ENCODE assay signal across 12 mouse cellular contexts in genomic region chr5:52487559-52488430, GRCm38 (mm10). TPM values are rescaled to one million over a fixed set of nuclear protein-coding genes. Genes with fewer than 3 reads are reported as not detected.
"Had no signal": no experiment of that assay in that cellular context is flagged by ENCODE, and none has a peak within 500 bp of the region (broad histone marks: within the 10 kb centered on the region; RNA-seq: fewer than 3 reads in every experiment).

No protein-coding gene starts in this region.

- H3K27me3 ChIP-seq: limb, embryonic 15.5 days; liver, embryonic 13.5 days; neural tube, embryonic 15.5 days had no signal

- H3K4me2 ChIP-seq: limb, embryonic 15.5 days; liver, embryonic 13.5 days; neural tube, embryonic 15.5 days had no signal

- H3K9ac ChIP-seq: limb, embryonic 15.5 days; liver, embryonic 13.5 days; liver, postnatal 0 days; neural tube, embryonic 15.5 days had no signal

- H3K4me3 ChIP-seq: limb, embryonic 15.5 days; liver, embryonic 13.5 days; myocyte; neural tube, embryonic 15.5 days had no signal

- H3K36me3 ChIP-seq: limb, embryonic 15.5 days; liver, embryonic 13.5 days; neural tube, embryonic 15.5 days had no signal

- DNase-seq: kidney, adult 18-20 months; kidney, postnatal 10 days; kidney, postnatal 4 days; left cerebral cortex, postnatal 4 days; liver, embryonic 13.5 days; liver, postnatal 0 days; midbrain, embryonic 14.5 days had no signal

- H3K27ac ChIP-seq: limb, embryonic 15.5 days; liver, embryonic 13.5 days; macrophage; neural tube, embryonic 15.5 days; stomach, postnatal 0 days had no signal

- H3K9me3 ChIP-seq: limb, embryonic 15.5 days; liver, embryonic 13.5 days; neural tube, embryonic 15.5 days had no signal

- ATAC-seq: liver, postnatal 0 days had no signal

- H3K4me1 ChIP-seq: limb, embryonic 15.5 days; liver, embryonic 13.5 days; neural tube, embryonic 15.5 days had no signal

RNA-seq across cellular contexts. Expression of gene Ccdc149, which starts 16.5 kb away (rescaled TPM):
- polyA plus RNA-seq: macrophage, myocyte had no signal
